ENCODE assay signal across 20 mouse cellular contexts in genomic region chr9:32046791-32047190, GRCm38 (mm10).
"Had no signal": no experiment of that assay in that cellular context is flagged by ENCODE, and none has a peak within 500 bp of the region (broad histone marks: within the 10 kb centered on the region; RNA-seq: fewer than 3 reads in every experiment).

No protein-coding gene starts in this region.

- H3K36me3 ChIP-seq: heart, embryonic 13.5 days; heart, embryonic 15.5 days; hindbrain, embryonic 13.5 days; kidney, embryonic 15.5 days; limb, embryonic 13.5 days; limb, embryonic 15.5 days had no signal

- H3K9me3 ChIP-seq: heart, embryonic 13.5 days; heart, embryonic 15.5 days; hindbrain, embryonic 13.5 days; kidney, embryonic 15.5 days; limb, embryonic 13.5 days; limb, embryonic 15.5 days had no signal

- H3K27ac ChIP-seq: heart, embryonic 13.5 days; heart, embryonic 15.5 days; hindbrain, embryonic 13.5 days; kidney, embryonic 15.5 days; kidney, postnatal 0 days; limb, embryonic 13.5 days; limb, embryonic 15.5 days; liver, embryonic 14.5 days had no signal

- H3K4me3 ChIP-seq: heart, embryonic 13.5 days; heart, embryonic 15.5 days; hindbrain, embryonic 13.5 days; kidney, embryonic 15.5 days; limb, embryonic 13.5 days; limb, embryonic 15.5 days had no signal

- H3K27me3 ChIP-seq: heart, embryonic 13.5 days; heart, embryonic 15.5 days; hindbrain, embryonic 13.5 days; kidney, embryonic 15.5 days; limb, embryonic 13.5 days; limb, embryonic 15.5 days had no signal

- DNase-seq: gastrocnemius, postnatal 14 days; gastrocnemius, postnatal 36 days; heart, adult 18-20 months; heart, postnatal 14 days; heart, postnatal 36 days; kidney, adult 11 months; kidney, adult 9 months; kidney, postnatal 14 days; kidney, postnatal 36 days; layer of hippocampus, adult 9-11 months; layer of hippocampus, postnatal 36 days; left cerebral cortex, postnatal 4 days had no signal
